ENCODE assay signal across 13 mouse cellular contexts in genomic region chr4:136684485-136684884, GRCm38 (mm10).
DNase-seq lines count a peak whose midpoint lies in the region; TF ChIP-seq lines count a peak whose summit lies in the region.
"Had no signal": no experiment of that assay in that cellular context is flagged by ENCODE, and none has a peak within 500 bp of the region (broad histone marks: within the 10 kb centered on the region; RNA-seq: fewer than 3 reads in every experiment).

No protein-coding gene starts in this region.

- peaks cover 20% of the 10 kb centered on the region for H3K36me3 ChIP-seq in limb, embryonic 10.5 days
- H3K36me3 ChIP-seq: heart, embryonic 13.5 days had no signal

- no peaks in the 10 kb centered on the region for H3K9me3 ChIP-seq in limb, embryonic 10.5 days (replicated peaks)
- H3K9me3 ChIP-seq: heart, embryonic 13.5 days; megakaryocyte, embryonic 14.5 days had no signal

- peak; percentile 54 for DNase-seq in cerebellum, postnatal 10 days
- no peak for DNase-seq in cerebellum, adult 8-10 months
- DNase-seq in left cerebral cortex, adult 2 months (ENCODE audit: extremely low spot score in 1 of 2, low spot score in 2 of 2), result no peak
- DNase-seq in left cerebral cortex, adult 11 months (ENCODE audit: low spot score), result no peak
- peak; percentile 4 to 6 for DNase-seq in B cell, adult 2 months
- DNase-seq in limb, embryonic 10.5 days (ENCODE audit: low spot score), result no peak
- no peak for DNase-seq in yolk sac, embryonic 10.5 days (ENCODE audit: low spot score)
- no peak for DNase-seq in cerebellum, adult 18-20 months
- DNase-seq: cerebellum, adult 11 months; kidney, postnatal 14 days; left cerebral cortex, postnatal 4 days had no signal

- H3K4me1 ChIP-seq in limb, embryonic 10.5 days, result peaks cover 61% of the 10 kb centered on the region

- 84% methylated on average over 6 of the region's 6 CpGs for WGBS in limb, embryonic 10.5 days

- intact Hi-C loops in left cerebral cortex, adult 2 months (cut with DNase I), result no loop called here

- no peak overlapping the region for H3K4me3 ChIP-seq in left cerebral cortex, adult 2 months
- H3K4me3 ChIP-seq in limb, embryonic 10.5 days, result no peak overlapping the region
- H3K4me3 ChIP-seq: heart, embryonic 13.5 days had no signal

- no peak overlapping the region for H3K27ac ChIP-seq in left cerebral cortex, adult 2 months
- peak overlapping the region; percentile 56; the same call in 1 of the 2 replicates for H3K27ac ChIP-seq in limb, embryonic 10.5 days
- H3K27ac ChIP-seq: heart, embryonic 13.5 days had no signal

- peak; percentile 21 for TF ChIP-seq CTCF in left cerebral cortex, adult 2 months (IDR thresholded peaks at IDR 0.05)

- no peaks in the 10 kb centered on the region for H3K27me3 ChIP-seq in limb, embryonic 10.5 days (ENCODE audit: low read depth, poor library complexity, severe bottlenecking)

Comparison
In these comparisons a context has a peak if more than half of its experiments do, and no peak if none do; other contexts are left out.
1. DNase-seq: peak in cerebellum, postnatal 10 days (2 of 2) and B cell, adult 2 months (2 of 2); none in cerebellum, adult 8-10 months (single experiment), left cerebral cortex, adult 2 months (0 of 2), left cerebral cortex, adult 11 months (single experiment), limb, embryonic 10.5 days (single experiment), yolk sac, embryonic 10.5 days (single experiment) and cerebellum, adult 18-20 months (0 of 2).